Mouse (Mus musculus): ENCODE data around the gene Rest.
"Not testable (repeated sequence)": the region's sequence is repeated elsewhere in the genome, so short reads cannot be mapped to it uniquely, and the experiment has no call there.

Gene Rest

GRCm38 (mm10) chr5:77265081-77265670, at the start of gene Rest:
TSS of gene Rest (plus strand) at chr5:77265491.
- DNase-seq = peak; percentile 85 to 91

GRCm38 (mm10) chr5:77217211-77217610, 48.1 kb upstream of the Rest start:
- DNase-seq = peak; percentile 29 to 78

GRCm38 (mm10) chr5:77217724-77218123, 47.6 kb upstream of the Rest start:
- DNase-seq = peak; percentile 15 to 48

- peak in 1 of 2 experiments; percentile 18 for DNase-seq
Observed at GRCm38 (mm10) chr5:77223043-77223975, 42.0 kb upstream of the Rest start.

GRCm38 (mm10) chr5:77228986-77229385, 36.3 kb upstream of the Rest start:
- no peak for DNase-seq

- not testable (repeated sequence) for DNase-seq
Observed at GRCm38 (mm10) chr5:77231863-77232262, 33.4 kb upstream of the Rest start.

GRCm38 (mm10) chr5:77234921-77235320, 30.4 kb upstream of the Rest start:
- no peak for DNase-seq

GRCm38 (mm10) chr5:77237104-77237503, 28.2 kb upstream of the Rest start:
- DNase-seq = no peak

GRCm38 (mm10) chr5:77244331-77244987, 20.8 kb upstream of the Rest start:
- DNase-seq = no peak

- no peak for DNase-seq
Observed at GRCm38 (mm10) chr5:77245463-77245786, 19.9 kb upstream of the Rest start.

- DNase-seq = peak; percentile 29 to 39
Observed at GRCm38 (mm10) chr5:77245787-77246671, 19.3 kb upstream of the Rest start.

GRCm38 (mm10) chr5:77250083-77250482, 15.2 kb upstream of the Rest start:
- DNase-seq = no peak

GRCm38 (mm10) chr5:77251656-77252055, 13.6 kb upstream of the Rest start:
- no peak for DNase-seq

- DNase-seq = no peak
Observed at GRCm38 (mm10) chr5:77252115-77252827, 13.0 kb upstream of the Rest start.

GRCm38 (mm10) chr5:77253154-77253553, 12.1 kb upstream of the Rest start:
- no peak for DNase-seq

GRCm38 (mm10) chr5:77254402-77254801, 10.9 kb upstream of the Rest start:
- no peak for DNase-seq

GRCm38 (mm10) chr5:77257603-77258002, 7.7 kb upstream of the Rest start:
- DNase-seq = no peak

GRCm38 (mm10) chr5:77259315-77259714, 6.0 kb upstream of the Rest start:
- no peak for DNase-seq

GRCm38 (mm10) chr5:77260141-77260540, 5.2 kb upstream of the Rest start:
- no peak for DNase-seq

- DNase-seq = no peak
Observed at GRCm38 (mm10) chr5:77261137-77261536, 4.2 kb upstream of the Rest start.

- DNase-seq = no peak
Observed at GRCm38 (mm10) chr5:77262105-77262504, 3.2 kb upstream of the Rest start.

- DNase-seq = peak; percentile 84 to 87
Observed at GRCm38 (mm10) chr5:77265671-77266065, 377 bp downstream of the Rest start.

All from lung, postnatal 4 days (tissue).